Mouse (Mus musculus): ENCODE results near the gene Atf1. TPM values are rescaled to one million over a fixed set of nuclear protein-coding genes. Genes with fewer than 3 reads are reported as not detected.
A peak's percentile ranks its signal among the peaks of the same experiment; 100 is the strongest.

The Atf1 gene
- polyA plus RNA-seq, 1 experiment from 2014 or later: 13.2 TPM

- Histone ChIP-seq H3K4me3 (replicated peaks; ENCODE audit: low read length) (peak overlapping the region; percentile 89), H3K9ac (peak overlapping the region; percentile 99), H3K9me3 (ENCODE audit: control insufficient read depth, low read length) (no peaks in the 10 kb centered on the region), H3K4me1 (replicated peaks; ENCODE audit: control insufficient read depth, insufficient read depth, low read length) (peaks cover 19% of the 10 kb centered on the region; the same call in 1 of the 2 replicates), H3K4me2 (replicated peaks) (peak overlapping the region; percentile 66), H3K36me3 (replicated peaks; ENCODE audit: control insufficient read depth, insufficient read depth) (peaks cover 6% of the 10 kb centered on the region), H3K27ac (peak overlapping the region; percentile 100), H3K27me3 (ENCODE audit: control insufficient read depth, insufficient read depth, low read length) (no peaks in the 10 kb centered on the region)
- DNase-seq (ENCODE audit: low spot score) (peak; percentile 40), ATAC-seq (ENCODE audit: low FRiP score) (0 out of 2 replicates have a peak, but pooled peaks have one; percentile 4)
- WGBS: 20% methylated on average over 16 of the region's 16 CpGs
Observed at GRCm38 (mm10) chr15:100228535-100229336, 1.1 kb downstream of the Atf1 start.

GRCm38 (mm10) chr15:100230655-100231054 lies 3.0 kb downstream of the Atf1 start:
- DNase-seq (ENCODE audit: low spot score): no peak
- WGBS: 54% methylated on average over 1 of the region's 1 CpGs

GRCm38 (mm10) chr15:100231616-100232525 lies 4.3 kb downstream of the Atf1 start:
- Histone ChIP-seq H3K9ac (no peak overlapping the region), H3K4me3 (replicated peaks; ENCODE audit: low read length) (no peak overlapping the region), H3K27ac (no peak overlapping the region), H3K27me3 (ENCODE audit: control insufficient read depth, insufficient read depth, low read length) (no peaks in the 10 kb centered on the region), H3K9me3 (ENCODE audit: control insufficient read depth, low read length) (no peaks in the 10 kb centered on the region), H3K4me2 (replicated peaks) (no peak overlapping the region), H3K4me1 (replicated peaks; ENCODE audit: control insufficient read depth, insufficient read depth, low read length) (peaks cover 16% of the 10 kb centered on the region; the same call in 1 of the 2 replicates), H3K36me3 (replicated peaks; ENCODE audit: control insufficient read depth, insufficient read depth) (peaks cover 32% of the 10 kb centered on the region)
- DNase-seq (ENCODE audit: low spot score) (no peak), ATAC-seq (ENCODE audit: low FRiP score) (no peak)
- 87% methylated on average over 14 of the region's 14 CpGs for WGBS

More at GRCm38 (mm10) chr15:100230655-100231054, 3.0 kb downstream of the Atf1 start:
- H3K9me3 ChIP-seq (ENCODE audit: control insufficient read depth, low read length): no peaks in the 10 kb centered on the region
- peaks cover 23% of the 10 kb centered on the region for H3K36me3 ChIP-seq (replicated peaks; ENCODE audit: control insufficient read depth, insufficient read depth)
- no peak for ATAC-seq (ENCODE audit: low FRiP score)
- H3K4me3 ChIP-seq (replicated peaks; ENCODE audit: low read length): no peak overlapping the region
- H3K4me2 ChIP-seq (replicated peaks): no peak overlapping the region
- no peak overlapping the region for H3K27ac ChIP-seq
- peaks cover 19% of the 10 kb centered on the region; the same call in 1 of the 2 replicates for H3K4me1 ChIP-seq (replicated peaks; ENCODE audit: control insufficient read depth, insufficient read depth, low read length)
- no peak overlapping the region for H3K9ac ChIP-seq
- no peaks in the 10 kb centered on the region for H3K27me3 ChIP-seq (ENCODE audit: control insufficient read depth, insufficient read depth, low read length)

GRCm38 (mm10) chr15:100235208-100235965 lies 7.8 kb downstream of the Atf1 start:
- H3K27me3 ChIP-seq (ENCODE audit: control insufficient read depth, insufficient read depth, low read length): no peaks in the 10 kb centered on the region
- H3K27ac ChIP-seq: no peak overlapping the region
- H3K4me2 ChIP-seq (replicated peaks): no peak overlapping the region
- no peak overlapping the region for H3K4me3 ChIP-seq (replicated peaks; ENCODE audit: low read length)
- no peak overlapping the region for H3K9ac ChIP-seq
- no peaks in the 10 kb centered on the region for H3K4me1 ChIP-seq (replicated peaks; ENCODE audit: control insufficient read depth, insufficient read depth, low read length)
- H3K9me3 ChIP-seq (ENCODE audit: control insufficient read depth, low read length): no peaks in the 10 kb centered on the region
- WGBS: 92% methylated on average over 12 of the region's 12 CpGs
- DNase-seq (ENCODE audit: low spot score) (no peak), ATAC-seq (ENCODE audit: low FRiP score) (no peak)
- peaks cover 64% of the 10 kb centered on the region for H3K36me3 ChIP-seq (replicated peaks; ENCODE audit: control insufficient read depth, insufficient read depth)

- no peaks in the 10 kb centered on the region for H3K4me1 ChIP-seq (replicated peaks; ENCODE audit: control insufficient read depth, insufficient read depth, low read length)
- ATAC-seq (ENCODE audit: low FRiP score): no peak
- no peaks in the 10 kb centered on the region for H3K27me3 ChIP-seq (ENCODE audit: control insufficient read depth, insufficient read depth, low read length)
- H3K27ac ChIP-seq: no peak overlapping the region
- H3K9me3 ChIP-seq (ENCODE audit: control insufficient read depth, low read length): no peaks in the 10 kb centered on the region
- H3K36me3 ChIP-seq (replicated peaks; ENCODE audit: control insufficient read depth, insufficient read depth): peaks cover 79% of the 10 kb centered on the region
- no peak overlapping the region for H3K9ac ChIP-seq
- no peak overlapping the region for H3K4me2 ChIP-seq (replicated peaks)
- DNase-seq (ENCODE audit: low spot score): no peak
- WGBS: 90% methylated on average over 6 of the region's 6 CpGs
- H3K4me3 ChIP-seq (replicated peaks; ENCODE audit: low read length): no peak overlapping the region
Observed at GRCm38 (mm10) chr15:100236952-100237351, 9.3 kb downstream of the Atf1 start.

GRCm38 (mm10) chr15:100241780-100242179 lies 14.2 kb downstream of the Atf1 start:
- Histone ChIP-seq H3K27ac (no peak overlapping the region), H3K36me3 (replicated peaks; ENCODE audit: control insufficient read depth, insufficient read depth) (peaks cover 88% of the 10 kb centered on the region), H3K4me3 (replicated peaks; ENCODE audit: low read length) (no peak overlapping the region), H3K9ac (no peak overlapping the region), H3K4me2 (replicated peaks) (no peak overlapping the region), H3K4me1 (replicated peaks; ENCODE audit: control insufficient read depth, insufficient read depth, low read length) (no peaks in the 10 kb centered on the region), H3K27me3 (ENCODE audit: control insufficient read depth, insufficient read depth, low read length) (no peaks in the 10 kb centered on the region), H3K9me3 (ENCODE audit: control insufficient read depth, low read length) (no peaks in the 10 kb centered on the region)
- ATAC-seq (ENCODE audit: low FRiP score) (no peak), DNase-seq (ENCODE audit: low spot score) (no peak)
- 96% methylated on average over 6 of the region's 6 CpGs for WGBS

- H3K4me3 ChIP-seq (replicated peaks; ENCODE audit: low read length): no peak overlapping the region
Observed at GRCm38 (mm10) chr15:100245951-100246350, 18.3 kb downstream of the Atf1 start.

GRCm38 (mm10) chr15:100247296-100247695 lies 19.7 kb downstream of the Atf1 start:
- H3K9ac ChIP-seq: no peak overlapping the region
- H3K9me3 ChIP-seq (ENCODE audit: control insufficient read depth, low read length): no peaks in the 10 kb centered on the region
- no peak overlapping the region for H3K4me2 ChIP-seq (replicated peaks)
- WGBS: 95% methylated on average over 9 of the region's 9 CpGs
- no peaks in the 10 kb centered on the region for H3K27me3 ChIP-seq (ENCODE audit: control insufficient read depth, insufficient read depth, low read length)
- DNase-seq (ENCODE audit: low spot score) (no peak), ATAC-seq (ENCODE audit: low FRiP score) (no peak)
- no peaks in the 10 kb centered on the region for H3K4me1 ChIP-seq (replicated peaks; ENCODE audit: control insufficient read depth, insufficient read depth, low read length)
- H3K4me3 ChIP-seq (replicated peaks; ENCODE audit: low read length): no peak overlapping the region
- H3K36me3 ChIP-seq (replicated peaks; ENCODE audit: control insufficient read depth, insufficient read depth): peaks cover 91% of the 10 kb centered on the region
- H3K27ac ChIP-seq: no peak overlapping the region

More at GRCm38 (mm10) chr15:100245951-100246350, 18.3 kb downstream of the Atf1 start:
- Histone ChIP-seq H3K9ac (no peak overlapping the region), H3K27me3 (ENCODE audit: control insufficient read depth, insufficient read depth, low read length) (no peaks in the 10 kb centered on the region), H3K4me1 (replicated peaks; ENCODE audit: control insufficient read depth, insufficient read depth, low read length) (no peaks in the 10 kb centered on the region), H3K4me2 (replicated peaks) (no peak overlapping the region), H3K36me3 (replicated peaks; ENCODE audit: control insufficient read depth, insufficient read depth) (peaks cover 87% of the 10 kb centered on the region), H3K27ac (no peak overlapping the region), H3K9me3 (ENCODE audit: control insufficient read depth, low read length) (no peaks in the 10 kb centered on the region)
- WGBS: 96% methylated on average over 7 of the region's 7 CpGs
- DNase-seq (ENCODE audit: low spot score): no peak
- ATAC-seq (ENCODE audit: low FRiP score): no peak

All from hindbrain, embryonic 14.5 days (tissue).